Mouse (Mus musculus) ovary, adult 2 months (tissue): ENCODE measurements around the gene Pgrmc1. TPM values are rescaled to one million over a fixed set of nuclear protein-coding genes. Genes with fewer than 3 reads are reported as not detected.

Source experiments
- polyA plus RNA-seq: library from polyadenylated mRNA; depleted of rRNA; stranded (reverse); fragments of >200 nt; gene quantifications from 2 replicates; pipeline ENCODE4 v1.2.3, GENCODE M21; 2012; rRNA removed

Gene Pgrmc1
- 162 and 221 TPM in 2 replicates for polyA plus RNA-seq

GRCm38 (mm10) chrX:36597707-36598389, at the start of gene Pgrmc1:
Gene Pgrmc1, plus strand, starts transcription at chrX:36598206.

GRCm38 (mm10) chrX:36644657-36645551, 46.9 kb downstream of the Pgrmc1 start, which contains the start of gene Akap17b:
Gene Akap17b, minus strand, starts transcription at chrX:36645395.

Other genes with a start within 250 kb of the Pgrmc1 start
- not detected in 2 replicates for gene Gm6268, start 196.9 kb upstream of the Pgrmc1 start, polyA plus RNA-seq
- gene Gm14569, start 106.4 kb upstream of the Pgrmc1 start, polyA plus RNA-seq = 0.03 TPM in 1 of 2 replicates, not detected in the other
- 0.79 and 0.80 TPM in 2 replicates for gene Akap17b, start 47.2 kb downstream of the Pgrmc1 start, polyA plus RNA-seq
- 4.0 and 6.0 TPM in 2 replicates for gene Slc25a43, start 145.5 kb downstream of the Pgrmc1 start, polyA plus RNA-seq
- gene Slc25a5, start 197.4 kb downstream of the Pgrmc1 start, polyA plus RNA-seq = 476 and 582 TPM in 2 replicates